Mouse (Mus musculus) E14TG2a.4 (cell line): ENCODE results near the gene Apoc2.

Experiments
- CTCF ChIP-seq: conservative IDR thresholded peaks from 2 replicates; pipeline ENCODE4 v1.5.1; 2014; ENCODE audit warnings: low read length
- NANOG ChIP-seq: IDR thresholded peaks from 2 replicates; pipeline ENCODE4 v1.6.1; 2014; ENCODE audit warnings: borderline replicate concordance, low read length, mixed read lengths
- POU5F1 ChIP-seq: IDR thresholded peaks from 2 replicates; pipeline ENCODE4 v1.6.1; 2014; ENCODE audit warnings: low read length, borderline replicate concordance

GRCm38 (mm10) chr7:19629361-19629734, 48.4 kb downstream of the Apoc2 start, which contains the start of gene Relb:
- no peak for TF ChIP-seq CTCF
- no peak for TF ChIP-seq POU5F1
- TF ChIP-seq NANOG: no peak
